Mouse (Mus musculus) ES-E14 (cell line): Measurements from ENCODE around the gene Gm28308. TPM values are rescaled to one million over a fixed set of nuclear protein-coding genes. Genes with fewer than 3 reads are reported as not detected.
A peak's percentile ranks its signal among the peaks of the same experiment; 100 is the strongest.

Source experiments
- DNase-seq: peaks from one replicate; pipeline ENCODE4 v3.0.0-alpha.2; 2013; ENCODE audit warnings: low read depth, low spot score
- H3K27ac ChIP-seq: 2 replicates; pipeline ENCODE4 v1.5.1; 2012; ENCODE audit warnings: low read depth, mild to moderate bottlenecking, low read length, moderate library complexity, mixed read lengths; ENCODE audit not compliant: poor library complexity, insufficient read depth, severe bottlenecking
- H3K36me3 ChIP-seq: 2 replicates; pipeline ENCODE4 v1.6.1; 2012; ENCODE audit warnings: mild to moderate bottlenecking, low read length, moderate library complexity, mixed read lengths; ENCODE audit not compliant: control insufficient read depth, poor library complexity, insufficient read depth, severe bottlenecking
- H3K4me1 ChIP-seq, 2 experiments: fragments of 150-350 bp in 1 of 2; sonication (generic) in 1 of 2; 2 replicates each; pipeline ENCODE4 v1.6.1; 2012; ENCODE audit warnings: low read length in 2 of 2, mild to moderate bottlenecking in 1 of 2, mixed read lengths in 1 of 2; ENCODE audit not compliant: control insufficient read depth in 2 of 2, insufficient read depth in 2 of 2, poor library complexity in 1 of 2
- H3K4me3 ChIP-seq, 2 experiments: fragments of 150-350 bp in 1 of 2; sonication (generic) in 1 of 2; 2 replicates each; pipeline ENCODE4 v1.5.1; 2012; ENCODE audit warnings: low read length in 2 of 2, low read depth in 1 of 2, mild to moderate bottlenecking in 1 of 2, mixed read lengths in 1 of 2; ENCODE audit not compliant: insufficient read depth in 1 of 2, poor library complexity in 1 of 2, severe bottlenecking in 1 of 2
- H3K9ac ChIP-seq: 2 replicates; pipeline ENCODE4 v1.6.1; 2012; ENCODE audit warnings: low read depth, mild to moderate bottlenecking, low read length, mixed read lengths; ENCODE audit not compliant: poor library complexity, insufficient read depth, severe bottlenecking
- H3K9me3 ChIP-seq: fragments of 150-350 bp; sonication (generic); 2 replicates; pipeline ENCODE4 v1.6.1; 2012; ENCODE audit warnings: low read depth, mild to moderate bottlenecking, low read length; ENCODE audit not compliant: control insufficient read depth, insufficient read depth
- CHD2 ChIP-seq: IDR thresholded peaks from 2 replicates; pipeline ENCODE4 v1.6.1; 2014; ENCODE audit warnings: mild to moderate bottlenecking, low read depth, low read length, inconsistent platforms
- HCFC1 ChIP-seq: IDR thresholded peaks from 2 replicates; pipeline ENCODE4 v1.6.1; 2012; ENCODE audit warnings: low read length, inconsistent platforms, borderline replicate concordance; ENCODE audit not compliant: insufficient read depth
- MAFK ChIP-seq: IDR thresholded peaks from 2 replicates; pipeline ENCODE4 v1.6.1; 2014; ENCODE audit warnings: mild to moderate bottlenecking, low read depth, low read length, inconsistent platforms; ENCODE audit not compliant: insufficient read depth
- ZC3H11A ChIP-seq: IDR thresholded peaks from 2 replicates; pipeline ENCODE4 v1.6.1; 2012; ENCODE audit warnings: low read depth, mild to moderate bottlenecking, inconsistent platforms, low read length, borderline replicate concordance
- ZNF384 ChIP-seq: IDR thresholded peaks from 2 replicates; pipeline ENCODE4 v1.6.1; 2012; ENCODE audit warnings: low read depth, low read length, inconsistent platforms
- in situ Hi-C, 2 experiments: fragments of 600-800 bp; cut with MboI; formaldehyde crosslinking; loops; one replicate each; pipeline ENCODE4 v1.15.1; 2025; ENCODE audit warnings: low sequenced_read_pairs in 2 of 2, inconsistent platforms in 1 of 2; ENCODE audit not compliant: unreplicated experiment in 2 of 2
- total RNA-seq: library from RNA; depleted of rRNA; stranded (reverse); fragments of 300-350 nt; gene quantifications from 2 replicates; pipeline ENCODE4 v1.2.3, GENCODE M21; 2012

Gene Gm28308
- total RNA-seq, 1 experiment: 0.31 TPM

GRCm38 (mm10) chr6:52227470-52228222, 14.5 kb upstream of the Gm28308 start:
- Histone ChIP-seq H3K36me3 (no peaks in the 10 kb centered on the region), H3K4me3 (no peak overlapping the region), H3K27ac (no peak overlapping the region), H3K4me1 (peaks cover 0 to 3% of the 10 kb centered on the region in 2 experiments; a peak in 1 of 4 replicates), H3K9ac (no peak overlapping the region), H3K9me3 (no peaks in the 10 kb centered on the region)
- in situ Hi-C loops: loop anchor here (10.0 kb wide), 3 partner anchors 63 to 1053 kb away; partner anchors contain the start of gene Hoxa2 (in 2 of the 2)
- no peak for DNase-seq
- TF ChIP-seq CHD2: no peak
- no peak for TF ChIP-seq ZNF384
- TF ChIP-seq MAFK: no peak
- no peak for TF ChIP-seq HCFC1
- TF ChIP-seq ZC3H11A: no peak

GRCm38 (mm10) chr6:52226569-52227257, 13.6 kb upstream of the Gm28308 start:
- in situ Hi-C loops: loop anchor here (10.0 kb wide), 3 partner anchors 62 to 1052 kb away; partner anchors contain the start of gene Hoxa2 (in 2 of the 2)
- Histone ChIP-seq H3K9ac (no peak overlapping the region), H3K4me1 (peaks cover 0 to 7% of the 10 kb centered on the region in 2 experiments; a peak in 1 of 4 replicates), H3K27ac (no peak overlapping the region), H3K4me3 (no peak overlapping the region), H3K36me3 (no peaks in the 10 kb centered on the region), H3K9me3 (no peaks in the 10 kb centered on the region)
- TF ChIP-seq ZC3H11A (no peak), MAFK (no peak), HCFC1 (no peak), CHD2 (no peak), ZNF384 (no peak)
- DNase-seq: no peak

- in situ Hi-C loops: loop anchor here (10.0 kb wide), 3 partner anchors 61 to 1051 kb away; partner anchors contain the start of gene Hoxa2 (in 2 of the 2)
- no peak for DNase-seq
Measured at GRCm38 (mm10) chr6:52225612-52226568, 12.8 kb upstream of the Gm28308 start.

GRCm38 (mm10) chr6:52224895-52225611, 11.9 kb upstream of the Gm28308 start:
- Histone ChIP-seq H3K36me3 (no peaks in the 10 kb centered on the region), H3K9me3 (no peaks in the 10 kb centered on the region), H3K27ac (no peak overlapping the region), H3K4me3 (peak overlapping the region in 1 of 2 experiments; percentile 27; a peak in 1 of 4 replicates), H3K4me1 (peaks cover 0 to 9% of the 10 kb centered on the region in 2 experiments; a peak in 1 of 4 replicates), H3K9ac (no peak overlapping the region)
- in situ Hi-C loops: loop anchor here (10.0 to 25.0 kb wide), 4 partner anchors 60 to 1050 kb away; partner anchors contain the start of gene Hoxa2 (in 2 of the 2)
- DNase-seq: no peak
- TF ChIP-seq ZNF384: no peak
- no peak for TF ChIP-seq MAFK
- TF ChIP-seq CHD2: no peak
- no peak for TF ChIP-seq ZC3H11A
- no peak for TF ChIP-seq HCFC1

More at GRCm38 (mm10) chr6:52225612-52226568, 12.8 kb upstream of the Gm28308 start:
- H3K27ac ChIP-seq: no peak overlapping the region
- H3K9ac ChIP-seq: no peak overlapping the region
- H3K36me3 ChIP-seq: no peaks in the 10 kb centered on the region
- no peaks in the 10 kb centered on the region for H3K9me3 ChIP-seq
- TF ChIP-seq MAFK: no peak
- H3K4me3 ChIP-seq: peak overlapping the region; percentile 27; a peak in 3 of 4 replicates
- H3K4me1 ChIP-seq: peaks cover 0 to 10% of the 10 kb centered on the region in 2 experiments; a peak in 1 of 4 replicates
